Mouse (Mus musculus) spleen, postnatal 36 days (tissue): Measurements from ENCODE around the gene Ccdc92b.

Experiments
- DNase-seq, 2 experiments: peaks; one replicate each; pipeline ENCODE4 v3.0.0; 2022; ENCODE audit warnings: low spot score in 2 of 2, mixed read lengths in 1 of 2

Ccdc92b gene

DNA sequence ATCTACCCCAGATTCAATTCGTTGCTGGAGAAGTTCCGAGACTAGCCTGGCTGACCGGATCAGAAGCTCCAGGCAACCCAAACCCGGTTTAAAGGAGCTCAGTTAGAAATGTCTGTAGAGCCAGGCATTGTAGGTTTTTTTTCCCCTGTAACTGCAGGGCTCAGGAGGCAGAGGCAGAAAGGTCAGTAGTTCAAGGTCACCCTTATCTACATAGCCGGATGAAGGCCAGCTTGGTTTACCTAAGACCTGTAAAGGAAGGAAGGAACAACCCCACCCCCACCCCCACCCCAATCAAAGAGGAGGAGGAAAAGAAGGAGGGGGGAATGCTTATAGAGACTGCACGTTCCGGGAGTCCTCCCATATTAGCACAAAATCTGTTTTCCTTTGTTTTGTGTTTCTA is 8.0 kb upstream of the Ccdc92b start:
- no peak for DNase-seq

DNA sequence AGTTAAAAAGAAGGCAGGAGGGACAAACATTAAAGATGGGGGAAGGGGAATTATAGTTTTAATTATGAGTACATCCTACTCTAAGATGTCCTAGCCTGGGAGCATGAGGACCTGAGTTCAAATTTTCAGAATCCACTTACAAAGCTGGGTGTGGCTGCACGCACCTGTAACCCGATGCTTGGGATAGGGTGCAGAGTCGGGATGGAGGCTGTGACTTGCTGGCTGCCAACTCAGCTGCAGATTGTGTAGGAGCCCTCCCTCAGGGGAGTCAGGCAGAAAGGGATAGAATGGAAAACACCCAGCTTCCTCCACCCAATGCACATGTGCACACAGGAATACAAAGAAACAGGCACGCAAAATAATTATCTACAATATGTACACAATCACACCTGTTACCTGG is 6.0 kb upstream of the Ccdc92b start:
- DNase-seq, result no peak

DNA sequence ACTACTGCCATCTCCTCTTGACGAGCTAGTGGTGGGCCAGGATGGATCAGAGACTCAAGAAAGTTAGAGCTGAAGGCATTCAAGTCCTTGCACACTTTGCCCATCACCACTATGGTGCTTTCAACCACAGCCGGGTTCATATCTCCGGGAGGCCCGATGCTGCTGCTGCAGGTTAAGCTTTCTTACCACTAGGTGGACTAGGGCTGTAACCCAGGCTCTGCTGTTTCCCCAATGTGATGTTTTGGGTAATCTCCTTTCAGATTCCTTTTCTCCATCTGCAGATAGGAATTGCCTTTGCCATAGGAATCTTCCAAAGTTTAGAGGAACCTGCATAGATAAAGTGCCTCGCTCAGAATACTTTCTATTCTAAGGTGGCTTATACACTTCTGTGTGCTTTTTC is 3.8 kb upstream of the Ccdc92b start:
- DNase-seq, result no peak

DNA sequence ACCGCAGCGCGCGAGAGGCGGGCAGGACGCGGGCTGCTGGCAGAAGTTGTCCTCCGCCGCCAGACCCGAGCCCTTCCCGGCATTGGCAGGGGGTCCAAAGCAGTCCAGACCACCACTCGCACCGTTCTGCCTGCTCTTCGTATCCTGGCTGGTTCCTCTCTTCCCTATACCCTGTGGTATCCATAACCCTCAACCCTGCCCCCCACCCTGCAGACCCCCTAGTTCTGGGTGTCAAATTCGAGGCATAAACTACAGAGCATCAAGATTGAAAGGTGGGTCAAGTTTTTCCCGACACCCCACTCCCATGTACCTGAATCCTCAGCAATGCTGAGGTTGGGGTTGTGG is 523 bp downstream of the Ccdc92b start:
- no peak for DNase-seq

DNA sequence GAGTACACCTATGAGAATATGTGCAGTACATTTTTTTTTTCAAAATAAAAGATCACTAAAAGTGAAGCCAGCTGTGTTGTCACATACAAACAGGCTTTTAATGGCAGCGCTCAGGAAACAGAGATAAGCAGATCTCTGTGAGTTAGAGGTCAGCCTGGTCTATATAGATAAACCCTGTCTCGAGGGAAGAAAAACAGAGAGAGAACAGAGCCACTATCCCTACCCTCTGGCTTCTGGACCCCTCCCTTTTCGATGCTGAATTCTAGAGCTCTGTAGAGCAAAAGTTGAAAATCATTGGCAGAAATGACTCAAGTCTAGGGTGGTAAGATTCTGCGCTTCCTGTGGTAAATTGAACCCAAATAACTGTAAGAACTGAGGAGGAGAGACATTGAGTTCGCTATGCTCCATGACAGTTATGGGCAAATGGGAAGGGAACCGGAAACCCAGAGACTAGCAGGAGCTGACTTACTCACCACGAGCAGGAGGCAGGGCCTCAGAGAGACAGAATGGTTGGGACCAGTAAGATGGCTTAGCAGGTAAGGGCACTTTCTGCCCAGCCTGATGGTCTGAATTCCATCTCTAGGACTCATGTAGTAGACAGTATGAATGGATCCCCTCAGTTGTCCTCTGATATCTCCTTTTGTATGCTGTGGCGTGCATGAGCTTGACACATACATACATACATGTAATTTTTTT is 2.7 kb downstream of the Ccdc92b start:
- peak; percentile 16 to 50 for DNase-seq

DNA sequence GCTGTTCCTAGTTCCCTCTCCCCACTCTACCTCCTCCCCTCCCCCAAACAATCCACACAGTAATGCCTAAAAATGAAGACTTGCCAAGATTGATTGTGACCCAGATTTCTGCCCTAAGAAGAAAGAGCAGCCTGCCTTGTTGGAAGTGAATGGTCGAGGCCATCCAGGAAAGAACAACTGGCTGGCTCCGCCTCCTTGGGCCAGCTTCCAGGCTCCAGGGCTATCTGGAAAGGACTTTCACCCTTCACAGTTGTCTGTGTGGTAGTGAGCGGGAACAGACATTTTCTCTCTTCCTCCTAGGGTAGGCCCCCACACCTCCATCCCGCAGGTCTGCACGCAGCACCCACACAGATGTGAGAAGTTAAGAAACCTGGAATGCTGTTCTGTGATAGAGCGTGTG is 4.3 kb downstream of the Ccdc92b start:
- no peak for DNase-seq

DNA sequence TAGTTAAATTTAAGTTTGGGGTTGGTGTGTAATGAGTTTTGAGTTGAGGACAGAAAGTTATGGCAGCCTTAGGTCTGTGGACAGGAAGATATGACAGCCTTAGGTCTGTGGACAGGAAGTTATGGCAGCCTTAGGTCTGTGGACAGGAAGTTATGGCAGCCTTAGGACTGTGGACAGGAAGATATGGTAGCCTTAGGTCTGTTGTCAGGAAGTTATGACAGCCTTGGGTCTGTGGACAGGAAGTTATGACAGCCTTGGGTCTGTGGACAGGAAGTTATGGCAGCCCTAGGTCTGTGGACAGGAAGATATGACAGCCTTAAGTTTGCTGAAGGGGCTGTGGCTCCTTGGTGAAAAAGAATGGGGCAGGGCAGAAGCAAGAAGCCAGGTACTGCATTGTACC is 5.9 kb downstream of the Ccdc92b start:
- DNase-seq, result no peak

DNA sequence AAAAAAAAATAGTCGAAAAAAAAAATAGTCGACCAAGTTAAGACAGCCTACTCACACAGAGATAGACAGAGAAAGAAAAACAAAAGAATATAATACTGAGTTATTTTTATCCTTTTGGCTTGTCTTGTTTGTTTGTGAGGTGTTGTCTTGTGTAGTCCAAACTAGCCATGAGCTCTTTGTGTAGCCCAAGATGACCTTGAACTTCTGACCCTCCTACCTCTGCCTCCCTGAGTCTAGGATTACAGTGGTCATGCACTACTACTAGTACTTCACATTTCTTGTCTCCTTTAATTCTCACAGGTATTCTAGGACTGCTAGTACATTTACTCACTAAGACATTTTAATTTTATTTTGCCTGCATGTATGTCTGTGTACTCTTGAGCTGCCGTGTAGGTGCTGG is 8.1 kb downstream of the Ccdc92b start:
- DNase-seq, result no peak

DNA sequence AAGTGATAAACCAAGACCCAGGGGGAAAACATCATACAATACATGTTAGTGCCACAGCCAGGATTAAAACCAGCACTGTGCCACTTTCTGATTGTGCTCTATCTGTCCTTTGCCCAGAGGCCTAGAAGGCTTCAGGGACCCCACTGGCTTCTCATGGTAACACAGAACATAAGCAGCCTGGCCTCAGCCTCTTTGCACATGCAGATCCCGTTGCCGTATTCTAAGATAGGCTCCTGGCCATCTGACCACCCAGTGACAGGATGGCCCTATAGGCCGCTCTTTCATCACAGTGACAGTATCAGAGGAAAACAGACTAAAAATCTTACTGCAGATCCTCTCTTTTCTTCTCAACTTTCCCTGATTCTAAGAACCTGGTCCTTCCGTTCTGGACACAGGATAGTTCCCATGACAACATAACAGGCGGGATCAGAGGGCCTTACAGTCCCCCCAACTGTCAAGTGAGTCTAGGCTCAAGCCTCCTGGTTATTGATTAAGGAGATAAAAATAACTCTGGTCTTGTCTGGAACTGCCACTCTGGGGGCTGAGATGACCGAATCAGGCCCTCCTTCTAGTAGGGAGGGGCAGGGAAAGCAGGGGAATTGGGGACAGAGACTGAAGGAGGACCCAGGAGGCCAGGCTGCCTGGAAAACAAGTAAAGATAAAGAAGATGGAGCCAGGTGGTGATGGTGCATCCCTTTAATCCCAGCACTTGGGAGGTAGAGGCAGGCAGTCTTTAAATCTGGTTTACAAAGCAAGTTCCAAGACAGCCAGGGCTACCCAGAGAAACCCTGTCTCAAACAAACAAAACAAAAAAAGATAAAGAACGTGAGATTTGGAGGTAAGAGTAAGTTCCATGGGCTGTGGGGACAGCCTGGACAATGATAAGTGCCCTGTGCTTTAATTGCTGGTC is 12.7 kb downstream of the Ccdc92b start:
- no peak for DNase-seq

DNA sequence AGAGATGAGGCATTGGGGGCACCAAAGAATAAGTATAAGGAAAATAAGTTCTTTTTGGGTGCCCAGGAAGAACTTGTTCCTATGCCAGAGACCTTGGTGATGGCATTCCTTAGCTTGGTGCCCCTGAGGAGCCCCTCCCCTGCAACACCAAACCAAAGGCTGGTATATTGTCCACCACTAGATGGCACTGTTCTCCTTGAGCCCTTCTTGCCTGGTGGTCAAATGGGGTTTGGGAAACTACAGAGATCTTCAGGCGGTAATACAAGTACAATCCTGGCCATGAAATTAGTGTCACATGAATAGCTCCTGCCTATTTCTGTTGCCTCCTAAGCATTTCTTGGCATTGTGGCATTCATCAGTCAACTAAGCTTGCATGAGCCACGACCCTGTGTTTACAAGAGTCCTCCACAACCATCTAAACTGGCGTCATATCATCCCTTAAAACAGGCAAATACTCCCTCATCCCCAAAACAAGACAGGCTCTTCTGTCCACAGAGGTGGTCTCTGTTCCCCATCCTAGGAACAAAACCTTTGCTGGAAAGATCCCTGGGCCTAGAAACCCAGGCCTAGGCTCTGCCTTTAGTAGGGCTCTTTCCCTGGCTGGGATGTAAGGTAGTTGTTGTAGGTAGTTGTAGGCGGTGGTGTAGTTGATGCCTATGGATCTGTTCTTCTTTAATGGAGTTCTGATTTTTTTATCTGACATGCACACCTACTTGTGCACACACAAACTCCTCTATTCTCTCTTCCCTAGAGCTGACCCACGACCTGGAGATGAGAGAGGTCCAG is 15.3 kb downstream of the Ccdc92b start:
- peak; percentile 43 to 57 for DNase-seq

DNA sequence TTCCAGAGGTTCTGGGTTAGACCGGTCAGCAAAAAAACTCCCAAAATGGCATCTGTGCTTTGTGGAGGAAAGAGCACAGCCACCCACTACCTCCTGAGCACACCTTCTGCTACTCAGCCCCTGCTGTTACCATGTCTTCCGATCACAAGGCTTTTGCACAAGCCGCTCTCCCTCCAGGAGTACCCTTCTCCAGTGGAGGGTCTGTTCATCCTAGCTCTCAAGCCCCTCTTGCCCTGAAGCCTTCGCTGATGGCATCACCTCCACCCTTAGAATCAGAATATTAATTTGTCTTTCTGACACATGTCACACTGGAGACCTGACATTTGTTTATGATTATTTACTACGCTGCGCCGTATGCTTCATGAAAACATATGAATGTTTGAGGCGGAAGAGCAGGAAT is 18.1 kb downstream of the Ccdc92b start:
- no peak for DNase-seq

DNA sequence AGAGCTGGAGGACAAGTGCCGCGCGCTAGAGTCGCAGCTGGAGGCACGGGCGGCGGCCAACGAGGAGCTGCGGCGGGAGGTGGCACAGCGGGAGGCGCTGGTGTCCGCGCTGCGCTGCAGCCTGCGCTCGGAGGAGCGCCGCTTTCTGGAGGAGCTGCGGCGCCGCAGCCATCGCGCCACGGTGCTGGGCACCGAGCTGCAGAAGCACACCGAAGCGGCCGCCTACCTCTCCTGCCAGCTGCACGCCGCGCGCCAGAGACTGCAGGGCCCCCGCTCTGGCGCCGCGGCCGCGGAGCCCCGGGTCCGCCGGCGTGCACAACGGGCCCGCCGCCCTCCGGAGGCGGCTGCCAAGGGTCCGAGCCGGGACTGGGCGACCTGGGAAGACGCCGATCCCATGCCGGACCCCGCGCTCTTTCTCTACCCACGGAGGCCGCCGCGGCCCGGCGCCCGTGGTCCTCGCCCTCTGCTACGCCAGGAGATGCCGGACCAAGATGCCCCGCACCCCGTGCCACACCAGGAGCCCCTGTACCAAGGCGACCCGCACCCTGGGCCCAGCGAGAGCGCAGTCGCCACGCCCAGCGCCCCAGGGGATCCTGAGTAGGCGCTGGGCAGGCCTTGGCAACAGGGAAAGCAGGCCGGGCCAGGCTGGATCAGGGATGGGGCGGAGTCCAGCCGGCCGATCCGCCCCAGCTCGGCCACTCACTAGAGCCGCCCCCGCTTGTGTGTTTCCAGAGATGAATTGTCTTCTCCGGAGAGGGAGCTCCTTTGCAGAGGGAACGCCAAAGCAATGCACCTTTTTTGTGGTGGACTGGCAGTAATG is 18.8 kb downstream of the Ccdc92b start:
- DNase-seq, result peak; percentile 37 to 53

DNA sequence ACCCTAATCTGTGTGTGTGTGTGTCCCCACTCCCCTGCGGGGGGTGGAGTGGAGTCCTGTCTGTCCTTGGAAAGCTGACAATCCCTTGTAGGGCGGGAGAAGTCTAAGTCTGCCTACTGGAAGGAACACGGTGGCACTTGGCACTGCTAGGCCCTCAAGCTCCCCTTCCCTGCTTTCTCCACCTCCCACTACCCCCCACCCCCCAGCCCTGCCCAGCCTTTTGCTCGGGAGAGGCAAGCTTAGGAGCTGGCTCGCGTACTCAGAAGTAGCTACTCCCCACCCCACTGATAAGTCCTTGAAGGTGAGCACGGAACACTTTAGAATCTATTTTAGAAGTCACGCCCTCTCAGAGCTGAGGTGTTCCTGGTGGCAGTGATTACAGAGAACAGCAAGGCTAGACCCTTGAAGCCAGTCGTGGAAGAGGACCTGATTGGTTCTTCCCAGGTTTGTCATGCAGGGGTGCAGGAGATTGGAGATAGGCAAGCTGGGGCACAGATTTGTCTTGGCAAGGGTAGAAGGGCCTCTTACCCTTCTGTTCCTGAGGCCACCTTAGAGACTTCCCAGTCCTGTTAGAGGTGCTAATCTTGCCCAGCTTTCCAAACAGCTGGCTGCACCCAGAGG is 19.5 kb downstream of the Ccdc92b start:
- no peak for DNase-seq

DNA sequence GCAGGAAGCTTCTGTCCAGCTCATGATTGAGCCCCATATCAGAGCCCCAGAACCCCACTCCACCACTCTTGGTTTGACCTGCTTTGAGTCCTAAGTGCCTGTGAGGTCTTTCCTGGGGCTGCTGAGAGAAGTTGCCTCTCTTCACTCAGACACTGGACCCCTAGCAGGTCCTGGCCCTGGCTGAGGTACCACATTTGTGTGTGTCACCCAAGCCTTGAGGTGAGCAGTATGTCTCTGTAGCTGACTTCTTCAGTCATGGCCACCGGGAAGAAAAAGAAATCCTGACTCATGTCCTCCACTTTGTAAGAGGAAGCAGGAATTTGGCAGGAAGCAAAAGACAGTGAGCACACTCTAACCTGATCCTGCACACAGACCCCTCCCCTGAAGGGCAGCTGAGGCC is 20.2 kb downstream of the Ccdc92b start:
- no peak for DNase-seq

DNA sequence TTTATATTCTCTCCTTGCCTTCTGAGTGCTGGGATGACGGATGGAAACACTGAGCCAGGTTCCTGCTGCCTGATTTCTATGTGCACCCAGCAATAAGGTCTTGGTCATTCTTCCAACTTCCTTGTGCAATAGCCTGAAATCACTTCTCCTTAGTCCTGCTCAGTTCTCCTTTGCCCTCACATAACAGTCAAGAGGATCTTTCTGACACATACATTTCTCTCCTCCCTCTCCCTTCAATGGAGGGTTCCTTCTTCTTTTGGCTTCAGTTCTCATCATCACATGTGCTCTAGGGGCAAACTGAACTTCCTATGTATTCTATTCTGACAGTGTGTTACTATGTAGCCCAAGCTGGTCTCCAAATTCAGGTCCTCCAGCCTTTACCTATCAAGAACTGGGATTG is 28.6 kb downstream of the Ccdc92b start:
- no peak for DNase-seq

DNA sequence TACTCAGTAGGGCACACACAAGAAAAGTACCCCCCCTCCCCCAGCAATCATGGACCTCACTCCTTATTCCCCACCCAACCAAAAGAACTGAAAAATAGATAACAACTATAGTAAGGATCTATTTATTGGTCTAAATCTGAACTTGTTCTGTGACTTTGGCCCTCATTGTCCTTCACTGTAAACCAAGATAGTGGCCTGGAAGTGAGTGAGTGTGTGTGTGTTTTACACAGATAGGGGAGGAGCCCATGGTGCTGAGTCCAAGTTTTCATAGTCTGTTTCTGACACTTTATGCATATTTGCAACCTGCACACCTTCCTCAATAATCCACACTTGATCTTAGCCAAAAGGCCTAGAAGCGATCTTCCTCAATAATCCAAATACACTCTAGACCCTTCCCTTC is 29.3 kb downstream of the Ccdc92b start:
- DNase-seq, result no peak

DNA sequence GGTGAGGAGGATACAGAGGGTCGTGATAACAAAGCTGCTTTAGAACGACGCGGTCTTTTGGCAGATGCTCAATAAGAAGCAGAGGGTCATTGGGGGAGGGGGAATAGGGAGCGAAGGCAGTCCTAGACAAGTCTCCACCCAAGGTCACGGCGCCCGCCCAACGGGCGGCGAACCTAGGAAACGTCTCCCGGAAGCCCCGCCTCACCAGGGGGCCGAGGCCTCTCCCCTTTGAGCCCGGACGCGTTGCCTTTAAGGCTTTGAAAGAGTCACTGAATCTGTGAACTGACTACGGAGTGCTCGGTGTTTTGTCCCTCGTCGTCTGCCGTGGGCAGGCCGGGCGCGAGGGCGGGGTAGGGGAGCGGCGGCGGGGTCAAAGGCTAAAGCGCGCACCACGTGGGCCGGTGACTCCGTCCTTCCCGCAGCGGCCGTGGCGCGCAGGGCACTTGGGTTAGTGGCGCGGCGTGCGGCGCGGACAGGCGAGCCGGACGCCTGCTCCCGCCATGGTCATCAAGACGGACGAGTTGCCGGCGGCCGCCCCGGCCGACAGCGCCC is 29.8 kb downstream of the Ccdc92b start, which contains the start of gene Cluh:
Cluh (plus strand) TSS at position 401 of the 552 bp plus-strand sequence.
- peak; percentile 98 for DNase-seq

DNA sequence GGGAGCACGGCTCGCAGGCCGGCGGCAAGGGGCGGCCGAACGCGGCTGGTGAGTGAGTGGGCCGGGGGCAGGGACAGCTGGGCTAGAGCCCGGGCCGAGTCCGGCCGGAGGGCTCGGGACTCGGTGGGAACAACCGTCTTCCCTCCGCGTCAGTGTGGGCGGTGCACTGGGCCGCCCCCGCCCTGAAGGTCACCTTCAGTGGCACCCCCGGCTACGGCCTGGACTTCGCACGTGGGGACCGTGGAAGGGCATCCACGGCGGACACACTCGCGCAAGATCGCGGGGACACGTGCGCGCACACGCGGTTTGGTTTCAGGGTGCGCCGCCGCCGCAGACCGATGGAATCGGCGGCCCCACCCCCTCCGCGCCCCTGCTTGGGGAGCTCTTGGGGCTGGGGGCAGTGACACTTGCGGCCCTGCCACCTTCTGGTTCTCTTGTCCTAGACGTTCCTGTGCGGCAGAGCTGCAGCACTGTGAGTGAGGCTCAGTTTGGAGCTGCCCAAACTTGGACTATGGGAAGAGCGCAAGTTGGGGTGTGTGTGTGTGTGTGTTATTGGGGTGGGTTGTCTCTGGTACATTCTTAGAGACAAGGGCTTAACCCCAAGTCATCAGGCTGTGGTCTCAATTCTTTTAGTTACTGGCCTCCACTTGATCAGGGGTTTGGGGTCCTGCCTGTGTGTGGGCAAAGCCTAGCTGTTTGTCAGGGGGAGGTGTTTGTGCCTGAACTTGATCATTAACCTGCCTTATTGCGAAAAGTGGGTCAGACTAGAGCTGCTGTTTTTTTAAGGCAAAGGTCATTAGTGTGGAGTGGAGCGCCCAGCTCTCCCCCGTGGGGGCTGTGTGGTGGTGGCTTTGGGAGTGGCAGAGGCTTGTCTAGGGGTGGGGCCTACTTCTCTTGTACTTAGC is 30.5 kb downstream of the Ccdc92b start:
- DNase-seq, result peak; percentile 15 to 28

DNA sequence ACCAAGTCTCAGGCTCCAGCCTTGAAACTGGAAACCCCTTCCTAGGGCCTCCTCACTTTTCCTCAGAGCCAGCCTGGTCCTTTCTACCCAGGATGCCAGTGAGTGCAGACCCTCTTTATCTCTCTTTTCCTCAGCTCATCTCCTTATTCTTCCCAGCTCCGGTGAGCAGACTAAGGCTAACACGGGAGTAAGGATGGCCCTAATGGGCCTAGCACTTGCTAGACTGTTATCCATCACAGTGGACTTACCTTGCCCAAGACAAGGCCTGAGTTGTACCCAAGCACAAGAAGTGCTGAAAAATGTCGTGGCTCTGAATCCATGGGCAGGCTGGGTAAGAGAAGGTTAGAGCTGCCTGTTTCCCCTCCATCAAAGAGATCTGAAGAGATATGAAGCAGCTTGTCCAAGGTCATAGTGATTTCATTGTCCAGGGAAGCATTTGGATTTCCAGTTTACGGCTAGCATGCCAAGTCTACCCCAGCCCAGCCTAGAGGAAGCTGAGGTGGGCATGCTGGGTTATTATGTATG is 31.2 kb downstream of the Ccdc92b start:
- no peak for DNase-seq
